Mouse (Mus musculus): ENCODE data around the gene 1700016K19Rik. TPM values are rescaled to one million over a fixed set of nuclear protein-coding genes. Genes with fewer than 3 reads are reported as not detected.

Gene 1700016K19Rik
- polyA plus RNA-seq, 1 experiment from 2014 or later, result 1.8 TPM

GRCm38 (mm10) chr11:76019879-76020278 lies 20.2 kb downstream of the 1700016K19Rik start:
- WGBS, result 81% methylated on average over 4 of the region's 4 CpGs
- no peak overlapping the region for H3K27ac ChIP-seq (ENCODE audit: low read depth, low read length)
- DNase-seq (ENCODE audit: low spot score) (no peak), ATAC-seq (no peak)
- H3K4me2 ChIP-seq (ENCODE audit: low read length), result no peak overlapping the region
- H3K9ac ChIP-seq (ENCODE audit: low read length), result no peak overlapping the region
- H3K4me3 ChIP-seq (ENCODE audit: low read depth, low read length), result no peak overlapping the region
- no peaks in the 10 kb centered on the region for H3K36me3 ChIP-seq (ENCODE audit: control insufficient read depth, insufficient read depth, low read length)
- H3K27me3 ChIP-seq (replicated peaks; ENCODE audit: control insufficient read depth, insufficient read depth, low read length), result no peaks in the 10 kb centered on the region
- H3K4me1 ChIP-seq (ENCODE audit: control insufficient read depth, insufficient read depth, low read length), result no peaks in the 10 kb centered on the region
- H3K9me3 ChIP-seq (replicated peaks; ENCODE audit: control insufficient read depth, low read length), result no peaks in the 10 kb centered on the region

GRCm38 (mm10) chr11:76020916-76021315 lies 21.2 kb downstream of the 1700016K19Rik start:
- H3K36me3 ChIP-seq (ENCODE audit: control insufficient read depth, insufficient read depth, low read length), result no peaks in the 10 kb centered on the region
- no peaks in the 10 kb centered on the region for H3K9me3 ChIP-seq (replicated peaks; ENCODE audit: control insufficient read depth, low read length)
- no peaks in the 10 kb centered on the region for H3K4me1 ChIP-seq (ENCODE audit: control insufficient read depth, insufficient read depth, low read length)
- no peaks in the 10 kb centered on the region for H3K27me3 ChIP-seq (replicated peaks; ENCODE audit: control insufficient read depth, insufficient read depth, low read length)
- no peak for DNase-seq (ENCODE audit: low spot score)
- no peak overlapping the region for H3K4me2 ChIP-seq (ENCODE audit: low read length)
- ATAC-seq, result no peak
- WGBS, result 91% methylated on average over 9 of the region's 9 CpGs
- H3K4me3 ChIP-seq (ENCODE audit: low read depth, low read length), result no peak overlapping the region
- H3K27ac ChIP-seq (ENCODE audit: low read depth, low read length), result no peak overlapping the region
- no peak overlapping the region for H3K9ac ChIP-seq (ENCODE audit: low read length)

GRCm38 (mm10) chr11:76025080-76025583 lies 25.4 kb downstream of the 1700016K19Rik start:
- peaks cover 3% of the 10 kb centered on the region for H3K27me3 ChIP-seq (replicated peaks; ENCODE audit: control insufficient read depth, insufficient read depth, low read length)
- H3K4me2 ChIP-seq (ENCODE audit: low read length), result no peak overlapping the region
- no peak overlapping the region for H3K9ac ChIP-seq (ENCODE audit: low read length)
- H3K36me3 ChIP-seq (ENCODE audit: control insufficient read depth, insufficient read depth, low read length), result no peaks in the 10 kb centered on the region
- WGBS, result 61% methylated on average over 7 of the region's 7 CpGs
- DNase-seq (ENCODE audit: low spot score), result no peak
- peaks cover 4% of the 10 kb centered on the region; the same call in 1 of the 2 replicates for H3K4me1 ChIP-seq (ENCODE audit: control insufficient read depth, insufficient read depth, low read length)
- no peak overlapping the region for H3K4me3 ChIP-seq (ENCODE audit: low read depth, low read length)
- H3K27ac ChIP-seq (ENCODE audit: low read depth, low read length), result no peak overlapping the region
- ATAC-seq, result no peak
- H3K9me3 ChIP-seq (replicated peaks; ENCODE audit: control insufficient read depth, low read length), result no peaks in the 10 kb centered on the region

GRCm38 (mm10) chr11:76026527-76027138 lies 26.9 kb downstream of the 1700016K19Rik start:
- no peak for DNase-seq (ENCODE audit: low spot score)
- peaks cover 4% of the 10 kb centered on the region; the same call in 1 of the 2 replicates for H3K4me1 ChIP-seq (ENCODE audit: control insufficient read depth, insufficient read depth, low read length)
- H3K27me3 ChIP-seq (replicated peaks; ENCODE audit: control insufficient read depth, insufficient read depth, low read length), result peaks cover 3% of the 10 kb centered on the region
- no peak overlapping the region for H3K27ac ChIP-seq (ENCODE audit: low read depth, low read length)
- no peaks in the 10 kb centered on the region for H3K36me3 ChIP-seq (ENCODE audit: control insufficient read depth, insufficient read depth, low read length)
- H3K9ac ChIP-seq (ENCODE audit: low read length), result peak overlapping the region; percentile 68
- 3% methylated on average over 13 of the region's 14 CpGs for WGBS
- H3K4me2 ChIP-seq (ENCODE audit: low read length), result peak overlapping the region; percentile 93
- no peaks in the 10 kb centered on the region for H3K9me3 ChIP-seq (replicated peaks; ENCODE audit: control insufficient read depth, low read length)
- ATAC-seq, result no peak
- H3K4me3 ChIP-seq (ENCODE audit: low read depth, low read length), result peak overlapping the region; percentile 56

DNA sequence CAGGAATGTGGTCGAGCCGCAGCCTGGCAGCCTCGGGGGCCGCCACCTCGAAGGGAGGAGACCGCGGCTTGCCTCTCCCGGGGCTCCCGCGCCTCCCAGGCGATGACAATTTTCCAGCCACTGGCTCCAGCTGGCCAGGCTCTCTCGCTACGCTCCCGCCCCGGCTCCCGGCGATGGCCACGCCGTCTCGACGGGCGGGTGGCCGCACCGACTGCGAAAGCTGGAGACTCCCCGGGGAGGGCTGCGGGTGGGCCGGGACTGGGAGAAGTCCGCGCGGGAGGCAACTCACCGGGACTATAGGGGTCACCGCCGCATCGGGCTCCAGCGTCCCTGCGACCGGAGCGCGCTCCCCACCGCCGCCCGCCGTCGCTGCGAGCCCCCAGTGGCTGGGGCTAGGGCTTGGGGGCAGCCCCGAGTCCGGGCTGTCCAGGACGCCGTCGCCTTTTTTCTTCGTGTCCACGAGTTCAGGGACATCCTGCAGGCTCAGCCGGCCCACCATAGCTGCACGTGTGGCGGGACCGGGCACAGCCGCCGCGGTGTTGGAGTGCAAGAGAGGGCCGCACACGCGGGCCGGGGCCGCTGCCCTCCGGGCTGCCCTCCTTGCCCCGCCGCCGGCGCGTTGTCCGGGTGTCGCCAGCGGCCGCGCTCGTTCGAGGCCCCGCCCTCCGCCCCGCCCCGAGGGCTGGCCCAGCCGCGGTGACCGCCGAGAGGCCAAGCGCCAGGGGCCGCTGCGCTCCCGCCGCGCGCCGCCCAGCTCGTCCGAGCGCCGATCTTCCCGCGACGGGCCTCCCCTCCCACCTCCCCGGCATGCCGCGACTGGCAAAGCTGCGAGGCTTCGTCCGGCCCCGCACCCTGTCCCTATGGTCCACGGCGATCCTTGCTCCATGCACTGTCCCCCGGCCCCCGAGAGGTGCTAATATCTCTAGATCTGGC lies 27.7 kb downstream of the 1700016K19Rik start, which contains the start of gene Rflnb:
Gene Rflnb, minus strand, starts transcription at position 644 of the 933 bp plus-strand sequence.
- H3K27ac ChIP-seq (ENCODE audit: low read depth, low read length), result no peak within 1 kb of the TSS
- H3K9ac ChIP-seq (ENCODE audit: low read length), result peak within 1 kb of the TSS; percentile 68

DNA sequence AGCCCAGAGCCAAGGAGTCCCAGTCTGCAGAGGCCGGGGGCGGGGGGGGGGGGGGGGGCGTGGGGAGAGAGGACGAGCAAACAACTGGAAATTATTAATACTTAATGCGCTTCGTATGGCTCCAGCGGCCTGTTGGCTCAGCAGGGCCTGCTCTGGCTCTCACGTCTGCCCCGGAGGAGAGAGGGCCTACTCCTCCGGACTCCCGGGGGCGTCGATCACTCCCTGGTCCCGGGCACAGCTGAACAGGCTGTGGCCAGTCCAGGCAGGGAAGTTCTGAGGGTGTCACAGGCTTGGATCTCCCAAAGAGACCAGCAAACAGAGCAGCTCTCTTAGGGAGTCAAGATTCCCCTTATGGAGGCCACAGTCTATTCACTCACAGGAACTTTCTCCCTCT lies 28.4 kb downstream of the 1700016K19Rik start:
- Histone ChIP-seq H3K27ac (ENCODE audit: low read depth, low read length) (no peak overlapping the region), H3K4me1 (ENCODE audit: control insufficient read depth, insufficient read depth, low read length) (peaks cover 4% of the 10 kb centered on the region; the same call in 1 of the 2 replicates), H3K9me3 (replicated peaks; ENCODE audit: control insufficient read depth, low read length) (no peaks in the 10 kb centered on the region), H3K4me3 (ENCODE audit: low read depth, low read length) (peak overlapping the region; percentile 56), H3K4me2 (ENCODE audit: low read length) (peak overlapping the region; percentile 93), H3K9ac (ENCODE audit: low read length) (peak overlapping the region; percentile 68), H3K36me3 (ENCODE audit: control insufficient read depth, insufficient read depth, low read length) (no peaks in the 10 kb centered on the region), H3K27me3 (replicated peaks; ENCODE audit: control insufficient read depth, insufficient read depth, low read length) (peaks cover 3% of the 10 kb centered on the region)
- no peak for DNase-seq (ENCODE audit: low spot score)
- 1% methylated on average over 11 of the region's 14 CpGs for WGBS
- ATAC-seq, result peak; percentile 24; the same call in 1 of the 2 replicates

More for the DNA sequence above, 27.7 kb downstream of the 1700016K19Rik start, which contains the start of gene Rflnb:
- no peaks in the 10 kb centered on the region for H3K36me3 ChIP-seq (ENCODE audit: control insufficient read depth, insufficient read depth, low read length)
- DNase-seq (ENCODE audit: low spot score) (peak; percentile 74), ATAC-seq (peak; percentile 89)
- peaks cover 4% of the 10 kb centered on the region; the same call in 1 of the 2 replicates for H3K4me1 ChIP-seq (ENCODE audit: control insufficient read depth, insufficient read depth, low read length)
- WGBS, result under 1% methylated on average over 88 of the region's 112 CpGs
- peaks cover 3% of the 10 kb centered on the region for H3K27me3 ChIP-seq (replicated peaks; ENCODE audit: control insufficient read depth, insufficient read depth, low read length)
- peak within 1 kb of the TSS; percentile 56 for H3K4me3 ChIP-seq (ENCODE audit: low read depth, low read length)
- H3K4me2 ChIP-seq (ENCODE audit: low read length), result peak within 1 kb of the TSS; percentile 93
- no peaks in the 10 kb centered on the region for H3K9me3 ChIP-seq (replicated peaks; ENCODE audit: control insufficient read depth, low read length)

DNA sequence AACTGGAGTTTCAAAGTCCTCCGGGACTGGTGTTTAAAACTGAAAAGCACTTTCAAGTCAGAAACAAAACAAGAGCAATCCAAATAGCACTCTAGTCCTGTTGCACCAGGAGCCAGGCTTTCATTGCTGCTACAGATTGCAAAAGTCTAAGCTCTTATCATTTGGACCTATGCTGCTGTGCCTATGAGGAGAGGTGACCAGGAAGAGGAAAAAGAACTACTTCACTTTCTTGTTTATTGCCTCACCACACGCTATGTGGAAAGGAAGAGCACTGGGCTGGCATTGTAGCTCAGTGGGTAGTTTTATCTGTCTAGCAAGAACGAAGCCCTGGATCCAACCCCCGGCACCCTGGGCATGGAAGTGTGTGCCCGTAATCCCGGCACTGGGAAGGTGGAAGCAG lies 33.6 kb downstream of the 1700016K19Rik start:
- DNase-seq (ENCODE audit: low spot score) (no peak), ATAC-seq (no peak)
- no peaks in the 10 kb centered on the region for H3K4me1 ChIP-seq (ENCODE audit: control insufficient read depth, insufficient read depth, low read length)
- no peak overlapping the region for H3K4me3 ChIP-seq (ENCODE audit: low read depth, low read length)
- H3K36me3 ChIP-seq (ENCODE audit: control insufficient read depth, insufficient read depth, low read length), result no peaks in the 10 kb centered on the region
- no peak overlapping the region for H3K9ac ChIP-seq (ENCODE audit: low read length)
- H3K9me3 ChIP-seq (replicated peaks; ENCODE audit: control insufficient read depth, low read length), result no peaks in the 10 kb centered on the region
- no peaks in the 10 kb centered on the region for H3K27me3 ChIP-seq (replicated peaks; ENCODE audit: control insufficient read depth, insufficient read depth, low read length)
- no peak overlapping the region for H3K27ac ChIP-seq (ENCODE audit: low read depth, low read length)
- WGBS, result 87% methylated on average over 6 of the region's 6 CpGs
- H3K4me2 ChIP-seq (ENCODE audit: low read length), result no peak overlapping the region

DNA sequence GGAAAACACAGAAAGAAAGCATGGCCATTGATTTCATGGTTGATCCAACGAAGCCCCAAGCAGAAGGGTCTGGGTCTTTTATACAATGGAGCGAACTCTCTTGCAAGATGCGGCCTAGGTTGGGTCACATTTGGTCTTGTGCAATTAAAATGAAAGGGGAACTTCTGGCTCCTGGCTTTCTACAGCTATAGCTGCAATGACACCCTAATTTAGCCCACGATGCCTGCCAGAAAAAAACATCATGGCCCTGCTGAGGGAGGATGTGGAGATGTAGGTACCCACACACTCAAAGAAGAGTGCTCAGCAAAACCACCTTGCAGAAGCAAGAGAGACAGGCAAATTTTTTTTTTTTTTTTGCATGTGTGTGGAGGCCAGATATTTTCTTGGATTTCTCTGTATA lies 34.1 kb downstream of the 1700016K19Rik start:
- Histone ChIP-seq H3K4me2 (ENCODE audit: low read length) (no peak overlapping the region), H3K9me3 (replicated peaks; ENCODE audit: control insufficient read depth, low read length) (no peaks in the 10 kb centered on the region), H3K27ac (ENCODE audit: low read depth, low read length) (no peak overlapping the region), H3K27me3 (replicated peaks; ENCODE audit: control insufficient read depth, insufficient read depth, low read length) (no peaks in the 10 kb centered on the region), H3K36me3 (ENCODE audit: control insufficient read depth, insufficient read depth, low read length) (no peaks in the 10 kb centered on the region), H3K4me3 (ENCODE audit: low read depth, low read length) (no peak overlapping the region), H3K9ac (ENCODE audit: low read length) (no peak overlapping the region), H3K4me1 (ENCODE audit: control insufficient read depth, insufficient read depth, low read length) (no peaks in the 10 kb centered on the region)
- 89% methylated on average over 4 of the region's 4 CpGs for WGBS
- no peak for DNase-seq (ENCODE audit: low spot score)
- no peak for ATAC-seq

Data from forebrain, embryonic 14.5 days (tissue).